Mouse (Mus musculus) frontal cortex, postnatal 10 days (tissue): ENCODE measurements around the gene Nup214.

Experiments
- DNase-seq, 2 experiments: peaks; one replicate each; pipeline ENCODE4 v3.0.0; 2022; ENCODE audit warnings: low spot score in 2 of 2, mixed read lengths in 1 of 2

Nup214 gene

GRCm38 (mm10) chr2:32070747-32071146 is 96.5 kb downstream of the Nup214 start:
- no peak for DNase-seq

GRCm38 (mm10) chr2:32074404-32074803 is 100.2 kb downstream of the Nup214 start:
- DNase-seq = peak in 1 of 2 experiments; percentile 46

GRCm38 (mm10) chr2:32075368-32075767 is 101.1 kb downstream of the Nup214 start:
- no peak for DNase-seq

GRCm38 (mm10) chr2:32077744-32078143 is 103.5 kb downstream of the Nup214 start:
- DNase-seq = no peak

GRCm38 (mm10) chr2:32078522-32078921 is 104.3 kb downstream of the Nup214 start:
- no peak for DNase-seq

- DNase-seq = no peak
Measured at GRCm38 (mm10) chr2:32079191-32079725, 105.0 kb downstream of the Nup214 start.

GRCm38 (mm10) chr2:32080681-32081080 is 106.4 kb downstream of the Nup214 start:
- DNase-seq = no peak

GRCm38 (mm10) chr2:32081296-32081929 is 107.2 kb downstream of the Nup214 start:
- no peak for DNase-seq

- DNase-seq = no peak
Measured at GRCm38 (mm10) chr2:32082229-32082628, 108.0 kb downstream of the Nup214 start.

- DNase-seq = no peak
Measured at GRCm38 (mm10) chr2:32083159-32084011, 109.1 kb downstream of the Nup214 start.

GRCm38 (mm10) chr2:32084111-32084871 is 110.1 kb downstream of the Nup214 start, which contains the start of gene Fam78a:
TSS of gene Fam78a (minus strand) at chr2:32084857.
- DNase-seq = peak in 1 of 2 experiments; percentile 29

GRCm38 (mm10) chr2:32084872-32085199 is 110.6 kb downstream of the Nup214 start:
- DNase-seq = no peak

GRCm38 (mm10) chr2:32085231-32085630 is 111.0 kb downstream of the Nup214 start:
- no peak for DNase-seq

- no peak for DNase-seq
Measured at GRCm38 (mm10) chr2:32087606-32088005, 113.4 kb downstream of the Nup214 start.

GRCm38 (mm10) chr2:32088372-32088981 is 114.2 kb downstream of the Nup214 start:
- DNase-seq = no peak

GRCm38 (mm10) chr2:32089606-32090005 is 115.4 kb downstream of the Nup214 start:
- DNase-seq = no peak

GRCm38 (mm10) chr2:32090145-32090544 is 115.9 kb downstream of the Nup214 start:
- no peak for DNase-seq

- no peak for DNase-seq
Measured at GRCm38 (mm10) chr2:32091956-32092355, 117.7 kb downstream of the Nup214 start.

- DNase-seq = no peak
Measured at GRCm38 (mm10) chr2:32094001-32094707, 119.9 kb downstream of the Nup214 start.

GRCm38 (mm10) chr2:32095351-32096121 is 121.3 kb downstream of the Nup214 start, which contains the start of gene Plpp7:
TSS of gene Plpp7 (plus strand) at chr2:32095528.
- DNase-seq = peak; percentile 78 to 83
